Mouse (Mus musculus) heart, postnatal 0 days (tissue): ENCODE measurements at regions not wholly inside any gene's neighbourhood (a gene's known extent, or its start where the extent isn't known, plus 50 kb on each side); places are given as distances from the start of the nearest gene placed in this dataset.

Experiments used
- CTCF ChIP-seq: IDR thresholded peaks from 2 replicates; pipeline ENCODE4 v1.5.1; 2016; ENCODE audit warnings: antibody characterized with exemption, control low read depth, low read depth
- EP300 ChIP-seq: IDR thresholded peaks from 2 replicates; pipeline ENCODE4 v1.6.1; 2016; ENCODE audit warnings: antibody characterized with exemption, low read depth

- TF ChIP-seq CTCF (no peak), EP300 (no peak)
Observed at GRCm38 (mm10) chr9:85426809-85427208, 99.7 kb upstream of the Tent5a start.
